Mouse (Mus musculus): ENCODE results near the gene Foxo6. TPM values are rescaled to one million over a fixed set of nuclear protein-coding genes. Genes with fewer than 3 reads are reported as not detected.
A peak's percentile ranks its signal among the peaks of the same experiment; 100 is the strongest.

Gene Foxo6
- polyA plus RNA-seq, 1 experiment: 0.76 TPM

- TF ChIP-seq CTCF (IDR thresholded peaks at IDR 0.05; ENCODE audit: control insufficient read depth, insufficient read depth, insufficient read length): peak; percentile 98
- no peak for TF ChIP-seq CEBPB (IDR thresholded peaks at IDR 0.05; ENCODE audit: low read depth)
- Histone ChIP-seq H3K36me3 (ENCODE audit: control insufficient read depth, insufficient read depth) (no peaks in the 10 kb centered on the region), H3K79me3 (ENCODE audit: low read depth) (no peaks in the 10 kb centered on the region), H3K27me3 (ENCODE audit: control insufficient read depth, insufficient read depth, insufficient read length) (no peaks in the 10 kb centered on the region), H3K79me2 (ENCODE audit: control insufficient read depth, insufficient read depth) (no peaks in the 10 kb centered on the region), H3K4me3 (ENCODE audit: insufficient read depth, poor library complexity, severe bottlenecking) (no peak overlapping the region), H3ac (ENCODE audit: control insufficient read depth, insufficient read length, low read depth) (no peak overlapping the region)
These were observed 56.9 kb downstream of the Foxo6 start for GRCm38 (mm10) chr4:120230256-120230649.

GRCm38 (mm10) chr4:120229505-120230255, 57.5 kb downstream of the Foxo6 start:
- no peaks in the 10 kb centered on the region for H3K27me3 ChIP-seq (ENCODE audit: control insufficient read depth, insufficient read depth, insufficient read length)
- H3K4me3 ChIP-seq (ENCODE audit: insufficient read depth, poor library complexity, severe bottlenecking): no peak overlapping the region
- no peaks in the 10 kb centered on the region for H3K36me3 ChIP-seq (ENCODE audit: control insufficient read depth, insufficient read depth)
- no peaks in the 10 kb centered on the region for H3K79me2 ChIP-seq (ENCODE audit: control insufficient read depth, insufficient read depth)
- H3ac ChIP-seq (ENCODE audit: control insufficient read depth, insufficient read length, low read depth): peak overlapping the region; percentile 33
- no peaks in the 10 kb centered on the region for H3K79me3 ChIP-seq (ENCODE audit: low read depth)
- TF ChIP-seq CTCF (IDR thresholded peaks at IDR 0.05; ENCODE audit: control insufficient read depth, insufficient read depth, insufficient read length) (no peak), MYOD1 (IDR thresholded peaks at IDR 0.05; ENCODE audit: control insufficient read depth, insufficient read length, low read depth) (no peak), MYOG (IDR thresholded peaks at IDR 0.05; ENCODE audit: control insufficient read depth, extremely low read depth, insufficient read length) (no peak), USF1 (IDR thresholded peaks at IDR 0.05; ENCODE audit: low read depth) (no peak), MAX (IDR thresholded peaks at IDR 0.05) (no peak), CEBPB (IDR thresholded peaks at IDR 0.05; ENCODE audit: low read depth) (no peak), FOSL1 (IDR thresholded peaks at IDR 0.05; ENCODE audit: insufficient read depth, low read length, poor library complexity, severe bottlenecking) (no peak)

- no peak overlapping the region for H3ac ChIP-seq (ENCODE audit: control insufficient read depth, insufficient read length, low read depth)
- no peak for TF ChIP-seq FOSL1 (IDR thresholded peaks at IDR 0.05; ENCODE audit: insufficient read depth, low read length, poor library complexity, severe bottlenecking)
- TF ChIP-seq MYOG (IDR thresholded peaks at IDR 0.05; ENCODE audit: control insufficient read depth, extremely low read depth, insufficient read length): no peak
- no peak for TF ChIP-seq MAX (IDR thresholded peaks at IDR 0.05)
- no peak for TF ChIP-seq MYOD1 (IDR thresholded peaks at IDR 0.05; ENCODE audit: control insufficient read depth, insufficient read length, low read depth)
- TF ChIP-seq CEBPB (IDR thresholded peaks at IDR 0.05; ENCODE audit: low read depth): no peak
- no peak for TF ChIP-seq USF1 (IDR thresholded peaks at IDR 0.05; ENCODE audit: low read depth)
- no peak for TF ChIP-seq CTCF (IDR thresholded peaks at IDR 0.05; ENCODE audit: control insufficient read depth, insufficient read depth, insufficient read length)
These were observed 58.5 kb downstream of the Foxo6 start for GRCm38 (mm10) chr4:120228613-120229012.

GRCm38 (mm10) chr4:120227224-120227623, 59.9 kb downstream of the Foxo6 start:
- Histone ChIP-seq H3K36me3 (ENCODE audit: control insufficient read depth, insufficient read depth) (no peaks in the 10 kb centered on the region), H3K27me3 (ENCODE audit: control insufficient read depth, insufficient read depth, insufficient read length) (no peaks in the 10 kb centered on the region), H3K4me3 (ENCODE audit: insufficient read depth, poor library complexity, severe bottlenecking) (no peak overlapping the region), H3K79me3 (ENCODE audit: low read depth) (no peaks in the 10 kb centered on the region), H3ac (ENCODE audit: control insufficient read depth, insufficient read length, low read depth) (no peak overlapping the region), H3K79me2 (ENCODE audit: control insufficient read depth, insufficient read depth) (no peaks in the 10 kb centered on the region)
- TF ChIP-seq MYOD1 (IDR thresholded peaks at IDR 0.05; ENCODE audit: control insufficient read depth, insufficient read length, low read depth): no peak
- TF ChIP-seq CTCF (IDR thresholded peaks at IDR 0.05; ENCODE audit: control insufficient read depth, insufficient read depth, insufficient read length): no peak
- TF ChIP-seq USF1 (IDR thresholded peaks at IDR 0.05; ENCODE audit: low read depth): no peak
- no peak for TF ChIP-seq FOSL1 (IDR thresholded peaks at IDR 0.05; ENCODE audit: insufficient read depth, low read length, poor library complexity, severe bottlenecking)

More at GRCm38 (mm10) chr4:120228613-120229012, 58.5 kb downstream of the Foxo6 start:
- no peaks in the 10 kb centered on the region for H3K36me3 ChIP-seq (ENCODE audit: control insufficient read depth, insufficient read depth)
- H3K4me3 ChIP-seq (ENCODE audit: insufficient read depth, poor library complexity, severe bottlenecking): no peak overlapping the region
- H3K79me3 ChIP-seq (ENCODE audit: low read depth): no peaks in the 10 kb centered on the region
- no peaks in the 10 kb centered on the region for H3K27me3 ChIP-seq (ENCODE audit: control insufficient read depth, insufficient read depth, insufficient read length)
- no peaks in the 10 kb centered on the region for H3K79me2 ChIP-seq (ENCODE audit: control insufficient read depth, insufficient read depth)

- no peak overlapping the region for H3K4me3 ChIP-seq (ENCODE audit: insufficient read depth, poor library complexity, severe bottlenecking)
- TF ChIP-seq MYOD1 (IDR thresholded peaks at IDR 0.05; ENCODE audit: control insufficient read depth, insufficient read length, low read depth) (no peak), FOSL1 (IDR thresholded peaks at IDR 0.05; ENCODE audit: insufficient read depth, low read length, poor library complexity, severe bottlenecking) (no peak), MYOG (IDR thresholded peaks at IDR 0.05; ENCODE audit: control insufficient read depth, extremely low read depth, insufficient read length) (no peak), MAX (IDR thresholded peaks at IDR 0.05) (no peak), CEBPB (IDR thresholded peaks at IDR 0.05; ENCODE audit: low read depth) (no peak), CTCF (IDR thresholded peaks at IDR 0.05; ENCODE audit: control insufficient read depth, insufficient read depth, insufficient read length) (no peak), USF1 (IDR thresholded peaks at IDR 0.05; ENCODE audit: low read depth) (no peak)
These were observed 60.5 kb downstream of the Foxo6 start for GRCm38 (mm10) chr4:120226682-120227081.

More at GRCm38 (mm10) chr4:120226682-120227081, 60.5 kb downstream of the Foxo6 start:
- Histone ChIP-seq H3K79me3 (ENCODE audit: low read depth) (no peaks in the 10 kb centered on the region), H3K79me2 (ENCODE audit: control insufficient read depth, insufficient read depth) (no peaks in the 10 kb centered on the region), H3K27me3 (ENCODE audit: control insufficient read depth, insufficient read depth, insufficient read length) (no peaks in the 10 kb centered on the region), H3ac (ENCODE audit: control insufficient read depth, insufficient read length, low read depth) (no peak overlapping the region), H3K36me3 (ENCODE audit: control insufficient read depth, insufficient read depth) (no peaks in the 10 kb centered on the region)
